Mouse (Mus musculus): Measurements from ENCODE around the gene Cenpj. TPM values are rescaled to one million over a fixed set of nuclear protein-coding genes. Genes with fewer than 3 reads are reported as not detected.

Cenpj gene
- polyA plus RNA-seq, 1 experiment from 2014 or later, result 12.6 TPM

- Histone ChIP-seq H3K4me3 (ENCODE audit: low read depth, low read length) (no peak overlapping the region), H3K9me3 (replicated peaks; ENCODE audit: control insufficient read depth, low read length) (no peaks in the 10 kb centered on the region), H3K4me1 (ENCODE audit: control insufficient read depth, insufficient read depth, low read length) (no peaks in the 10 kb centered on the region), H3K9ac (ENCODE audit: low read length) (no peak overlapping the region), H3K27me3 (replicated peaks; ENCODE audit: control insufficient read depth, insufficient read depth, low read length) (no peaks in the 10 kb centered on the region), H3K36me3 (ENCODE audit: control insufficient read depth, insufficient read depth, low read length) (no peaks in the 10 kb centered on the region), H3K4me2 (ENCODE audit: low read length) (no peak overlapping the region), H3K27ac (ENCODE audit: low read depth, low read length) (no peak overlapping the region)
- 84% methylated on average over 2 of the region's 2 CpGs for WGBS
- no peak for ATAC-seq
- no peak for DNase-seq (ENCODE audit: low spot score)
Observed at GRCm38 (mm10) chr14:56514775-56515174, 60.5 kb downstream of the Cenpj start.

GRCm38 (mm10) chr14:56512084-56512483, 63.1 kb downstream of the Cenpj start:
- Histone ChIP-seq H3K27me3 (replicated peaks; ENCODE audit: control insufficient read depth, insufficient read depth, low read length) (no peaks in the 10 kb centered on the region), H3K4me1 (ENCODE audit: control insufficient read depth, insufficient read depth, low read length) (no peaks in the 10 kb centered on the region), H3K4me3 (ENCODE audit: low read depth, low read length) (no peak overlapping the region), H3K4me2 (ENCODE audit: low read length) (no peak overlapping the region), H3K9me3 (replicated peaks; ENCODE audit: control insufficient read depth, low read length) (no peaks in the 10 kb centered on the region), H3K27ac (ENCODE audit: low read depth, low read length) (no peak overlapping the region), H3K36me3 (ENCODE audit: control insufficient read depth, insufficient read depth, low read length) (no peaks in the 10 kb centered on the region), H3K9ac (ENCODE audit: low read length) (no peak overlapping the region)
- 38% methylated on average over 6 of the region's 6 CpGs for WGBS
- ATAC-seq (no peak), DNase-seq (ENCODE audit: low spot score) (peak; percentile 44)

- no peak overlapping the region for H3K4me3 ChIP-seq (ENCODE audit: low read depth, low read length)
- no peak overlapping the region for H3K9ac ChIP-seq (ENCODE audit: low read length)
- no peaks in the 10 kb centered on the region for H3K9me3 ChIP-seq (replicated peaks; ENCODE audit: control insufficient read depth, low read length)
- 78% methylated on average over 3 of the region's 3 CpGs for WGBS
- H3K36me3 ChIP-seq (ENCODE audit: control insufficient read depth, insufficient read depth, low read length), result no peaks in the 10 kb centered on the region
- DNase-seq (ENCODE audit: low spot score), result no peak
- no peak overlapping the region for H3K4me2 ChIP-seq (ENCODE audit: low read length)
- H3K4me1 ChIP-seq (ENCODE audit: control insufficient read depth, insufficient read depth, low read length), result no peaks in the 10 kb centered on the region
- H3K27ac ChIP-seq (ENCODE audit: low read depth, low read length), result no peak overlapping the region
- no peak for ATAC-seq
- no peaks in the 10 kb centered on the region for H3K27me3 ChIP-seq (replicated peaks; ENCODE audit: control insufficient read depth, insufficient read depth, low read length)
Observed at GRCm38 (mm10) chr14:56506743-56507142, 68.5 kb downstream of the Cenpj start.

GRCm38 (mm10) chr14:56502407-56502806, 72.8 kb downstream of the Cenpj start:
- WGBS, result 81% methylated on average over 4 of the region's 4 CpGs

GRCm38 (mm10) chr14:56489806-56490205, 85.4 kb downstream of the Cenpj start:
- no peak for DNase-seq (ENCODE audit: low spot score)
- no peak overlapping the region for H3K4me2 ChIP-seq (ENCODE audit: low read length)
- no peak for ATAC-seq
- H3K27me3 ChIP-seq (replicated peaks; ENCODE audit: control insufficient read depth, insufficient read depth, low read length), result no peaks in the 10 kb centered on the region
- H3K4me3 ChIP-seq (ENCODE audit: low read depth, low read length), result no peak overlapping the region
- no peaks in the 10 kb centered on the region for H3K4me1 ChIP-seq (ENCODE audit: control insufficient read depth, insufficient read depth, low read length)
- no peak overlapping the region for H3K27ac ChIP-seq (ENCODE audit: low read depth, low read length)
- no peaks in the 10 kb centered on the region for H3K36me3 ChIP-seq (ENCODE audit: control insufficient read depth, insufficient read depth, low read length)
- no peak overlapping the region for H3K9ac ChIP-seq (ENCODE audit: low read length)
- no peaks in the 10 kb centered on the region for H3K9me3 ChIP-seq (replicated peaks; ENCODE audit: control insufficient read depth, low read length)

More at GRCm38 (mm10) chr14:56502407-56502806, 72.8 kb downstream of the Cenpj start:
- Histone ChIP-seq H3K27me3 (replicated peaks; ENCODE audit: control insufficient read depth, insufficient read depth, low read length) (no peaks in the 10 kb centered on the region), H3K36me3 (ENCODE audit: control insufficient read depth, insufficient read depth, low read length) (no peaks in the 10 kb centered on the region), H3K9me3 (replicated peaks; ENCODE audit: control insufficient read depth, low read length) (no peaks in the 10 kb centered on the region), H3K4me3 (ENCODE audit: low read depth, low read length) (no peak overlapping the region), H3K27ac (ENCODE audit: low read depth, low read length) (no peak overlapping the region), H3K4me2 (ENCODE audit: low read length) (no peak overlapping the region), H3K9ac (ENCODE audit: low read length) (no peak overlapping the region), H3K4me1 (ENCODE audit: control insufficient read depth, insufficient read depth, low read length) (no peaks in the 10 kb centered on the region)
- DNase-seq (ENCODE audit: low spot score), result no peak
- no peak for ATAC-seq

Other genes with a start within 250 kb of the Cenpj start
- gene Atp12a, start 210.4 kb downstream of the Cenpj start, polyA plus RNA-seq (2014; fragmentation: Nextera tagmentation; extraction: Ambion mirVana), result 0.14 and 0.26 TPM in 2 replicates
- gene Rnf17, start 172.8 kb downstream of the Cenpj start, polyA plus RNA-seq (2014; fragmentation: Nextera tagmentation; extraction: Ambion mirVana), result 1.4 and 1.5 TPM in 2 replicates
- gene Parp4, start 194 bp upstream of the Cenpj start, polyA plus RNA-seq (2014; fragmentation: Nextera tagmentation; extraction: Ambion mirVana), result 0.80 and 1.1 TPM in 2 replicates
- 30.0 and 36.4 TPM in 2 replicates for gene Mphosph8, start 92.8 kb upstream of the Cenpj start, polyA plus RNA-seq (2014; fragmentation: Nextera tagmentation; extraction: Ambion mirVana)
- 43.5 and 45.8 TPM in 2 replicates for gene Pspc1, start 202.9 kb upstream of the Cenpj start, polyA plus RNA-seq (2014; fragmentation: Nextera tagmentation; extraction: Ambion mirVana)
- 24.1 and 25.7 TPM in 2 replicates for gene Zmym5, start 236.3 kb upstream of the Cenpj start, polyA plus RNA-seq (2014; fragmentation: Nextera tagmentation; extraction: Ambion mirVana)